Mouse (Mus musculus): ENCODE results near the gene Adamts2. TPM values are rescaled to one million over a fixed set of nuclear protein-coding genes. Genes with fewer than 3 reads are reported as not detected.

Gene Adamts2
- polyA plus RNA-seq, 1 experiment from 2014 or later, result 2.3 TPM

GRCm38 (mm10) chr11:50599156-50599555, 2.7 kb upstream of the Adamts2 start:
- ATAC-seq (no peak), DNase-seq (no peak)
- Histone ChIP-seq H3K4me1 (ENCODE audit: insufficient read depth) (no peaks in the 10 kb centered on the region), H3K27ac (ENCODE audit: low read depth) (no peak overlapping the region), H3K4me3 (ENCODE audit: low read depth, low read length) (no peak overlapping the region), H3K36me3 (replicated peaks; ENCODE audit: insufficient read depth, low read length) (no peaks in the 10 kb centered on the region), H3K27me3 (ENCODE audit: insufficient read depth, low read length) (peaks cover 46% of the 10 kb centered on the region), H3K9ac (replicated peaks) (no peak overlapping the region), H3K4me2 (ENCODE audit: low read depth, low read length) (no peak overlapping the region), H3K9me3 (ENCODE audit: low read length) (no peaks in the 10 kb centered on the region)
- WGBS (ENCODE audit: insufficient replicate concordance), result 52% methylated on average over 2 of the region's 2 CpGs
- TF ChIP-seq CTCF (IDR thresholded peaks at IDR 0.05; ENCODE audit: low read depth) (0 out of 2 replicates have a peak, but pooled peaks have one; percentile 5), EP300 (IDR thresholded peaks at IDR 0.05; ENCODE audit: low read depth) (no peak)

- peak overlapping the region; percentile 64 for H3K4me2 ChIP-seq (ENCODE audit: low read depth, low read length)
- peaks cover 58% of the 10 kb centered on the region for H3K27me3 ChIP-seq (ENCODE audit: insufficient read depth, low read length)
- H3K27ac ChIP-seq (ENCODE audit: low read depth), result no peak overlapping the region
- H3K36me3 ChIP-seq (replicated peaks; ENCODE audit: insufficient read depth, low read length), result no peaks in the 10 kb centered on the region
- no peak for DNase-seq
- H3K4me3 ChIP-seq (ENCODE audit: low read depth, low read length), result peak overlapping the region; percentile 40
- WGBS (ENCODE audit: insufficient replicate concordance), result 3% methylated on average over 56 of the region's 59 CpGs
- H3K9me3 ChIP-seq (ENCODE audit: low read length), result no peaks in the 10 kb centered on the region
- H3K9ac ChIP-seq (replicated peaks), result no peak overlapping the region
- ATAC-seq, result no peak
- TF ChIP-seq EP300 (IDR thresholded peaks at IDR 0.05; ENCODE audit: low read depth) (no peak), CTCF (IDR thresholded peaks at IDR 0.05; ENCODE audit: low read depth) (no peak)
- no peaks in the 10 kb centered on the region for H3K4me1 ChIP-seq (ENCODE audit: insufficient read depth)
Measured at GRCm38 (mm10) chr11:50602356-50603081, 635 bp downstream of the Adamts2 start.

- ATAC-seq (no peak), DNase-seq (peak; percentile 24)
- peak overlapping the region; percentile 40; the same call in 1 of the 2 replicates for H3K4me3 ChIP-seq (ENCODE audit: low read depth, low read length)
- WGBS (ENCODE audit: insufficient replicate concordance), result 5% methylated on average over 52 of the region's 52 CpGs
- H3K36me3 ChIP-seq (replicated peaks; ENCODE audit: insufficient read depth, low read length), result no peaks in the 10 kb centered on the region
- no peak overlapping the region for H3K27ac ChIP-seq (ENCODE audit: low read depth)
- H3K4me1 ChIP-seq (ENCODE audit: insufficient read depth), result no peaks in the 10 kb centered on the region
- peak overlapping the region; percentile 64 for H3K4me2 ChIP-seq (ENCODE audit: low read depth, low read length)
- peaks cover 58% of the 10 kb centered on the region for H3K27me3 ChIP-seq (ENCODE audit: insufficient read depth, low read length)
- no peak for TF ChIP-seq EP300 (IDR thresholded peaks at IDR 0.05; ENCODE audit: low read depth)
- peak; percentile 24; the same call in 1 of the 2 replicates for TF ChIP-seq CTCF (IDR thresholded peaks at IDR 0.05; ENCODE audit: low read depth)
- no peak overlapping the region for H3K9ac ChIP-seq (replicated peaks)
- no peaks in the 10 kb centered on the region for H3K9me3 ChIP-seq (ENCODE audit: low read length)
Measured at GRCm38 (mm10) chr11:50603082-50603910, 1.4 kb downstream of the Adamts2 start.

- H3K9ac ChIP-seq (replicated peaks), result no peak overlapping the region
- TF ChIP-seq EP300 (IDR thresholded peaks at IDR 0.05; ENCODE audit: low read depth) (no peak), CTCF (IDR thresholded peaks at IDR 0.05; ENCODE audit: low read depth) (no peak)
- no peak overlapping the region for H3K27ac ChIP-seq (ENCODE audit: low read depth)
- no peak overlapping the region for H3K4me2 ChIP-seq (ENCODE audit: low read depth, low read length)
- 71% methylated on average over 16 of the region's 16 CpGs for WGBS (ENCODE audit: insufficient replicate concordance)
- H3K27me3 ChIP-seq (ENCODE audit: insufficient read depth, low read length), result peaks cover 57% of the 10 kb centered on the region
- ATAC-seq, result no peak
- no peaks in the 10 kb centered on the region for H3K9me3 ChIP-seq (ENCODE audit: low read length)
- no peaks in the 10 kb centered on the region for H3K36me3 ChIP-seq (replicated peaks; ENCODE audit: insufficient read depth, low read length)
- no peaks in the 10 kb centered on the region for H3K4me1 ChIP-seq (ENCODE audit: insufficient read depth)
- no peak overlapping the region for H3K4me3 ChIP-seq (ENCODE audit: low read depth, low read length)
- no peak for DNase-seq
Measured at GRCm38 (mm10) chr11:50604371-50604770, 2.5 kb downstream of the Adamts2 start.

GRCm38 (mm10) chr11:50611181-50611580, 9.3 kb downstream of the Adamts2 start:
- H3K4me2 ChIP-seq (ENCODE audit: low read depth, low read length), result no peak overlapping the region
- no peak overlapping the region for H3K9ac ChIP-seq (replicated peaks)
- no peaks in the 10 kb centered on the region for H3K4me1 ChIP-seq (ENCODE audit: insufficient read depth)
- H3K36me3 ChIP-seq (replicated peaks; ENCODE audit: insufficient read depth, low read length), result no peaks in the 10 kb centered on the region
- H3K4me3 ChIP-seq (ENCODE audit: low read depth, low read length), result no peak overlapping the region
- H3K27ac ChIP-seq (ENCODE audit: low read depth), result no peak overlapping the region
- DNase-seq (no peak), ATAC-seq (no peak)
- H3K9me3 ChIP-seq (ENCODE audit: low read length), result no peaks in the 10 kb centered on the region
- WGBS (ENCODE audit: insufficient replicate concordance), result 62% methylated on average over 5 of the region's 5 CpGs
- TF ChIP-seq CTCF (IDR thresholded peaks at IDR 0.05; ENCODE audit: low read depth) (no peak), EP300 (IDR thresholded peaks at IDR 0.05; ENCODE audit: low read depth) (no peak)
- H3K27me3 ChIP-seq (ENCODE audit: insufficient read depth, low read length), result no peaks in the 10 kb centered on the region

- no peak for DNase-seq
- H3K9ac ChIP-seq (replicated peaks), result no peak overlapping the region
- WGBS (ENCODE audit: insufficient replicate concordance), result 72% methylated on average over 11 of the region's 11 CpGs
Measured at GRCm38 (mm10) chr11:50617015-50617543, 15.2 kb downstream of the Adamts2 start.

More at GRCm38 (mm10) chr11:50617015-50617543, 15.2 kb downstream of the Adamts2 start:
- no peaks in the 10 kb centered on the region for H3K27me3 ChIP-seq (ENCODE audit: insufficient read depth, low read length)
- no peak overlapping the region for H3K4me2 ChIP-seq (ENCODE audit: low read depth, low read length)
- no peak overlapping the region for H3K27ac ChIP-seq (ENCODE audit: low read depth)
- no peak for ATAC-seq
- no peaks in the 10 kb centered on the region for H3K36me3 ChIP-seq (replicated peaks; ENCODE audit: insufficient read depth, low read length)
- no peaks in the 10 kb centered on the region for H3K9me3 ChIP-seq (ENCODE audit: low read length)
- no peak for TF ChIP-seq CTCF (IDR thresholded peaks at IDR 0.05; ENCODE audit: low read depth)
- TF ChIP-seq EP300 (IDR thresholded peaks at IDR 0.05; ENCODE audit: low read depth), result no peak
- no peaks in the 10 kb centered on the region for H3K4me1 ChIP-seq (ENCODE audit: insufficient read depth)
- no peak overlapping the region for H3K4me3 ChIP-seq (ENCODE audit: low read depth, low read length)

Measured in liver, postnatal 0 days (tissue).